Mouse (Mus musculus) hindbrain, embryonic 13.5 days (tissue): ENCODE measurements around the gene Hcn2. TPM values are rescaled to one million over a fixed set of nuclear protein-coding genes. Genes with fewer than 3 reads are reported as not detected.
A peak's percentile ranks its signal among the peaks of the same experiment; 100 is the strongest.
"Not testable (repeated sequence)": the region's sequence is repeated elsewhere in the genome, so short reads cannot be mapped to it uniquely, and the experiment has no call there.

Source experiments
- ATAC-seq: fragments of 200-750 bp; cut with Nextera tagmentation; 2 replicates; pipeline ENCODE4 v1.8.0; 2017; ENCODE audit warnings: moderate TSS enrichment; ENCODE audit not compliant: low FRiP score
- H3K27ac ChIP-seq: fragments of 300-500 bp; sonication (generic); 2 replicates; pipeline ENCODE4 v1.5.1; 2015; ENCODE audit warnings: inconsistent platforms, mild to moderate bottlenecking, moderate library complexity
- H3K27me3 ChIP-seq: fragments of 300-500 bp; sonication (generic); 2 replicates; pipeline ENCODE4 v1.6.1; 2015; ENCODE audit warnings: mild to moderate bottlenecking, inconsistent platforms
- H3K36me3 ChIP-seq: fragments of 300-500 bp; sonication (generic); 2 replicates; pipeline ENCODE4 v1.6.1; 2015; ENCODE audit warnings: mild to moderate bottlenecking, inconsistent platforms
- H3K4me1 ChIP-seq: fragments of 300-500 bp; sonication (generic); replicated peaks from 2 replicates; pipeline ENCODE4 v1.6.1; 2015; ENCODE audit warnings: inconsistent platforms
- H3K4me2 ChIP-seq: fragments of 300-500 bp; sonication (generic); 2 replicates; pipeline ENCODE4 v1.6.1; 2015; ENCODE audit warnings: inconsistent platforms, mild to moderate bottlenecking, moderate library complexity
- H3K4me3 ChIP-seq: fragments of 300-500 bp; sonication (generic); 2 replicates; pipeline ENCODE4 v1.5.1; 2015; ENCODE audit warnings: mild to moderate bottlenecking, inconsistent platforms
- H3K9ac ChIP-seq: fragments of 300-500 bp; sonication (generic); 2 replicates; pipeline ENCODE4 v1.6.1; 2015; ENCODE audit warnings: mild to moderate bottlenecking, inconsistent platforms
- H3K9me3 ChIP-seq: fragments of 300-500 bp; sonication (generic); 2 replicates; pipeline ENCODE4 v1.6.1; 2016; ENCODE audit warnings: inconsistent platforms
- WGBS: fragments of 180-500 bp; shearing (Covaris S2); methylation state at CpG from one replicate; pipeline ENCODE4 v1.1.7; 2015; 5-methylcytosine and 5-hydroxymethylcytosine counted together
- polyA plus RNA-seq: library from polyadenylated mRNA; unstranded; fragments of >200 nt; fragmentation: Nextera tagmentation; extraction: Ambion mirVana; gene quantifications from 2 replicates; pipeline ENCODE4 v1.2.1, GENCODE M21; 2015

Gene Hcn2
- polyA plus RNA-seq, 1 experiment from 2014 or later = 0.64 TPM

- Histone ChIP-seq H3K4me1 (peaks cover 30% of the 10 kb centered on the region), H3K36me3 (peaks cover 77% of the 10 kb centered on the region)
- not testable (repeated sequence) for H3K9me3 ChIP-seq, H3K27me3 ChIP-seq, H3K4me2 ChIP-seq, ATAC-seq, H3K9ac ChIP-seq, H3K27ac ChIP-seq, H3K4me3 ChIP-seq
- WGBS = 93% methylated on average over 1 of the region's 1 CpGs
Observed at GRCm38 (mm10) chr10:79759675-79760074, 43.2 kb downstream of the Hcn2 start.

- peaks cover 30% of the 10 kb centered on the region for H3K4me1 ChIP-seq
- H3K9ac ChIP-seq = no peak overlapping the region
- no peak for ATAC-seq
- no peak overlapping the region for H3K4me2 ChIP-seq
- H3K9me3 ChIP-seq = no peaks in the 10 kb centered on the region
- 91% methylated on average over 11 of the region's 11 CpGs for WGBS
- 0 out of 2 replicates have a peak, but pooled peaks cover under 1% of the 10 kb centered on the region for H3K27me3 ChIP-seq
- no peak overlapping the region for H3K27ac ChIP-seq
- H3K36me3 ChIP-seq = peaks cover 75% of the 10 kb centered on the region
- H3K4me3 ChIP-seq = no peak overlapping the region
Observed at GRCm38 (mm10) chr10:79760603-79761143, 44.2 kb downstream of the Hcn2 start.

GRCm38 (mm10) chr10:79762875-79763274 lies 46.4 kb downstream of the Hcn2 start:
- peaks cover 37% of the 10 kb centered on the region for H3K4me1 ChIP-seq
- ATAC-seq = no peak
- no peak overlapping the region for H3K4me3 ChIP-seq
- H3K27ac ChIP-seq = no peak overlapping the region
- H3K9ac ChIP-seq = peak overlapping the region; percentile 49; the same call in 1 of the 2 replicates
- no peaks in the 10 kb centered on the region for H3K27me3 ChIP-seq
- H3K9me3 ChIP-seq = no peaks in the 10 kb centered on the region
- WGBS = 85% methylated on average over 3 of the region's 3 CpGs
- H3K36me3 ChIP-seq = peaks cover 53% of the 10 kb centered on the region
- H3K4me2 ChIP-seq = no peak overlapping the region

- Histone ChIP-seq H3K4me1 (peaks cover 46% of the 10 kb centered on the region), H3K27me3 (no peaks in the 10 kb centered on the region), H3K27ac (no peak overlapping the region), H3K9ac (peak overlapping the region; percentile 95; the same call in 1 of the 2 replicates), H3K9me3 (no peaks in the 10 kb centered on the region), H3K4me3 (no peak overlapping the region), H3K4me2 (no peak overlapping the region), H3K36me3 (peaks cover 39% of the 10 kb centered on the region)
- no peak for ATAC-seq
- WGBS = 92% methylated on average over 7 of the region's 7 CpGs
Observed at GRCm38 (mm10) chr10:79764234-79764633, 47.8 kb downstream of the Hcn2 start.

- no peak overlapping the region for H3K27ac ChIP-seq
- H3K4me1 ChIP-seq = peaks cover 46% of the 10 kb centered on the region
- no peaks in the 10 kb centered on the region for H3K27me3 ChIP-seq
- H3K4me3 ChIP-seq = peak overlapping the region; percentile 91
- WGBS = 62% methylated on average over 2 of the region's 2 CpGs
- peak overlapping the region; percentile 95 for H3K9ac ChIP-seq
- H3K4me2 ChIP-seq = peak overlapping the region; percentile 97
- H3K9me3 ChIP-seq = no peaks in the 10 kb centered on the region
- peaks cover 31% of the 10 kb centered on the region for H3K36me3 ChIP-seq
- no peak for ATAC-seq
Observed at GRCm38 (mm10) chr10:79765228-79765745, 48.9 kb downstream of the Hcn2 start.

GRCm38 (mm10) chr10:79766001-79766507 lies 49.6 kb downstream of the Hcn2 start:
- Histone ChIP-seq H3K9me3 (no peaks in the 10 kb centered on the region), H3K27ac (peak overlapping the region; percentile 94), H3K4me1 (peaks cover 46% of the 10 kb centered on the region), H3K27me3 (peaks cover 7% of the 10 kb centered on the region; the same call in 1 of the 2 replicates), H3K36me3 (peaks cover 23% of the 10 kb centered on the region), H3K4me2 (peak overlapping the region; percentile 97), H3K9ac (peak overlapping the region; percentile 95), H3K4me3 (peak overlapping the region; percentile 91)
- peak; percentile 9 for ATAC-seq
- 9% methylated on average over 16 of the region's 16 CpGs for WGBS

- peak; percentile 89 for ATAC-seq
- Histone ChIP-seq H3K27ac (peak within 1 kb of the TSS; percentile 94), H3K27me3 (peaks cover 8% of the 10 kb centered on the region; the same call in 1 of the 2 replicates), H3K9me3 (no peaks in the 10 kb centered on the region), H3K9ac (peak within 1 kb of the TSS; percentile 95), H3K4me3 (peak within 1 kb of the TSS; percentile 91), H3K4me2 (peak within 1 kb of the TSS; percentile 97), H3K4me1 (peaks cover 46% of the 10 kb centered on the region), H3K36me3 (peaks cover 17% of the 10 kb centered on the region)
- under 1% methylated on average over 101 of the region's 101 CpGs for WGBS
Observed at GRCm38 (mm10) chr10:79766508-79767325, 50.3 kb downstream of the Hcn2 start, which contains the start of gene Rnf126. Gene Rnf126 (minus strand): TSS chr10:79766952.

GRCm38 (mm10) chr10:79767372-79768244 lies 51.2 kb downstream of the Hcn2 start:
- Histone ChIP-seq H3K9ac (peak overlapping the region; percentile 95), H3K4me2 (peak overlapping the region; percentile 97), H3K9me3 (no peaks in the 10 kb centered on the region), H3K27me3 (peaks cover 8% of the 10 kb centered on the region; the same call in 1 of the 2 replicates), H3K4me1 (peaks cover 46% of the 10 kb centered on the region), H3K27ac (peak overlapping the region; percentile 94), H3K36me3 (peaks cover 8% of the 10 kb centered on the region), H3K4me3 (peak overlapping the region; percentile 91)
- 11% methylated on average over 40 of the region's 40 CpGs for WGBS
- ATAC-seq = peak; percentile 88

GRCm38 (mm10) chr10:79768400-79768799 lies 52.0 kb downstream of the Hcn2 start:
- Histone ChIP-seq H3K27ac (peak overlapping the region; percentile 94; the same call in 1 of the 2 replicates), H3K4me2 (peak overlapping the region; percentile 97; the same call in 1 of the 2 replicates), H3K36me3 (no peaks in the 10 kb centered on the region), H3K4me1 (peaks cover 40% of the 10 kb centered on the region), H3K9me3 (no peaks in the 10 kb centered on the region), H3K9ac (no peak overlapping the region), H3K4me3 (no peak overlapping the region), H3K27me3 (peaks cover 8% of the 10 kb centered on the region; the same call in 1 of the 2 replicates)
- WGBS = 2% methylated on average over 5 of the region's 5 CpGs
- no peak for ATAC-seq

- H3K9me3 ChIP-seq = no peaks in the 10 kb centered on the region
- WGBS = 25% methylated on average over 4 of the region's 4 CpGs
- H3K4me3 ChIP-seq = no peak overlapping the region
- H3K4me1 ChIP-seq = peaks cover 30% of the 10 kb centered on the region
- H3K36me3 ChIP-seq = no peaks in the 10 kb centered on the region
- H3K9ac ChIP-seq = no peak overlapping the region
- H3K27ac ChIP-seq = no peak overlapping the region
- no peak for ATAC-seq
- peaks cover 8% of the 10 kb centered on the region; the same call in 1 of the 2 replicates for H3K27me3 ChIP-seq
- no peak overlapping the region for H3K4me2 ChIP-seq
Observed at GRCm38 (mm10) chr10:79769329-79769728, 52.9 kb downstream of the Hcn2 start.

- no peak overlapping the region for H3K4me2 ChIP-seq
- no peak overlapping the region for H3K9ac ChIP-seq
- peaks cover 17% of the 10 kb centered on the region for H3K4me1 ChIP-seq
- no peak for ATAC-seq
- no peaks in the 10 kb centered on the region for H3K36me3 ChIP-seq
- no peak overlapping the region for H3K4me3 ChIP-seq
- H3K27ac ChIP-seq = no peak overlapping the region
- peaks cover 26% of the 10 kb centered on the region for H3K27me3 ChIP-seq
- H3K9me3 ChIP-seq = no peaks in the 10 kb centered on the region
- 98% methylated on average over 3 of the region's 3 CpGs for WGBS
Observed at GRCm38 (mm10) chr10:79772320-79772719, 55.9 kb downstream of the Hcn2 start.
